Comparison of ENCODE assay signal across 14 mouse cellular contexts in genomic region chr5:147068876-147069275, GRCm38 (mm10). TPM values are rescaled to one million over a fixed set of nuclear protein-coding genes. Genes with fewer than 3 reads are reported as not detected.
A peak's percentile ranks its signal among the peaks of the same experiment; 100 is the strongest.
DNase-seq lines count a peak whose midpoint lies in the region; ATAC-seq lines count a peak whose summit lies in the region.
"Had no signal": no experiment of that assay in that cellular context is flagged by ENCODE, and none has a peak within 500 bp of the region (broad histone marks: within the 10 kb centered on the region; RNA-seq: fewer than 3 reads in every experiment).

No protein-coding gene starts in this region.

- H3K27me3 ChIP-seq in forebrain, embryonic 15.5 days = no peaks in the 10 kb centered on the region
- no peaks in the 10 kb centered on the region for H3K27me3 ChIP-seq in forebrain, embryonic 11.5 days (ENCODE audit: control insufficient read depth, insufficient read depth, low read length)
- no peaks in the 10 kb centered on the region for H3K27me3 ChIP-seq in lung, embryonic 16.5 days (ENCODE audit: control insufficient read depth, insufficient read depth, low read depth, low read length)
- H3K27me3 ChIP-seq: embryonic facial prominence, embryonic 12.5 days; heart, embryonic 13.5 days had no signal

- peaks cover 12% of the 10 kb centered on the region; the same call in 1 of the 2 replicates for H3K4me1 ChIP-seq in forebrain, embryonic 15.5 days
- H3K4me1 ChIP-seq in forebrain, embryonic 11.5 days (replicated peaks; ENCODE audit: control insufficient read depth, insufficient read depth, low read length) = no peaks in the 10 kb centered on the region
- H3K4me1 ChIP-seq in lung, embryonic 16.5 days (replicated peaks; ENCODE audit: control insufficient read depth, insufficient read depth, low read length) = peaks cover 28% of the 10 kb centered on the region

- H3K4me2 ChIP-seq in forebrain, embryonic 15.5 days (replicated peaks) = no peak overlapping the region
- H3K4me2 ChIP-seq in forebrain, embryonic 11.5 days (ENCODE audit: low read depth, low read length, severe bottlenecking) = no peak overlapping the region
- no peak overlapping the region for H3K4me2 ChIP-seq in lung, embryonic 16.5 days (ENCODE audit: low read depth, low read length)
- H3K4me2 ChIP-seq: embryonic facial prominence, embryonic 12.5 days; heart, embryonic 13.5 days had no signal

- no peak for DNase-seq in forebrain, embryonic 11.5 days (ENCODE audit: low spot score)
- no peak for DNase-seq in lung, postnatal 36 days
- peak; percentile 80 to 85 for DNase-seq in cerebellum, postnatal 25 days
- DNase-seq in layer of hippocampus, postnatal 36 days = peak; percentile 75 to 79
- DNase-seq in urinary bladder, postnatal 14 days (ENCODE audit: low spot score) = no peak
- no peak for DNase-seq in thymus, postnatal 4 days

- no peaks in the 10 kb centered on the region for H3K36me3 ChIP-seq in forebrain, embryonic 15.5 days
- H3K36me3 ChIP-seq in forebrain, embryonic 11.5 days (ENCODE audit: control insufficient read depth, insufficient read depth, low read length) = no peaks in the 10 kb centered on the region; the same call in 1 of the 2 replicates
- H3K36me3 ChIP-seq in lung, embryonic 16.5 days (ENCODE audit: control insufficient read depth, insufficient read depth, low read length) = no peaks in the 10 kb centered on the region
- H3K36me3 ChIP-seq: embryonic facial prominence, embryonic 12.5 days; heart, embryonic 13.5 days; midbrain, embryonic 10.5 days had no signal

- no peak overlapping the region for H3K9ac ChIP-seq in forebrain, embryonic 15.5 days (replicated peaks)
- no peak overlapping the region for H3K9ac ChIP-seq in forebrain, embryonic 11.5 days (ENCODE audit: low read length)
- H3K9ac ChIP-seq in lung, embryonic 16.5 days (ENCODE audit: low read length) = no peak overlapping the region
- H3K9ac ChIP-seq: embryonic facial prominence, embryonic 12.5 days; heart, embryonic 13.5 days had no signal

- 59% methylated on average over 5 of the region's 5 CpGs for WGBS in forebrain, embryonic 15.5 days
- 91% methylated on average over 5 of the region's 5 CpGs for WGBS in forebrain, embryonic 11.5 days
- WGBS in lung, embryonic 16.5 days = 50% methylated on average over 5 of the region's 5 CpGs

- no peaks in the 10 kb centered on the region for H3K9me3 ChIP-seq in forebrain, embryonic 15.5 days
- H3K9me3 ChIP-seq in forebrain, embryonic 11.5 days (ENCODE audit: control insufficient read depth, low read length) = no peaks in the 10 kb centered on the region
- no peaks in the 10 kb centered on the region for H3K9me3 ChIP-seq in lung, embryonic 16.5 days (ENCODE audit: control insufficient read depth, low read length)
- H3K9me3 ChIP-seq: embryonic facial prominence, embryonic 12.5 days; G1E; heart, embryonic 13.5 days; midbrain, embryonic 10.5 days had no signal

- H3K4me3 ChIP-seq in forebrain, embryonic 15.5 days = no peak overlapping the region
- no peak overlapping the region for H3K4me3 ChIP-seq in forebrain, embryonic 11.5 days (ENCODE audit: low read depth, low read length)
- H3K4me3 ChIP-seq in lung, embryonic 16.5 days (ENCODE audit: low read length) = no peak overlapping the region
- H3K4me3 ChIP-seq: embryonic facial prominence, embryonic 12.5 days; heart, embryonic 13.5 days; midbrain, embryonic 10.5 days had no signal

- peak overlapping the region; percentile 43; the same call in 1 of the 2 replicates for H3K27ac ChIP-seq in forebrain, embryonic 15.5 days (replicated peaks)
- H3K27ac ChIP-seq in forebrain, embryonic 11.5 days (ENCODE audit: low read depth, low read length) = no peak overlapping the region
- H3K27ac ChIP-seq in lung, embryonic 16.5 days (ENCODE audit: low read length) = no peak overlapping the region
- H3K27ac ChIP-seq: embryonic facial prominence, embryonic 12.5 days; hindbrain, postnatal 0 days; midbrain, embryonic 10.5 days had no signal

- peak; percentile 89 for ATAC-seq in forebrain, embryonic 15.5 days (replicated peaks)
- ATAC-seq in forebrain, embryonic 11.5 days (replicated peaks; ENCODE audit: low FRiP score) = no peak
- ATAC-seq in lung, embryonic 16.5 days (ENCODE audit: low read depth) = peak; percentile 53
- ATAC-seq: activated CD4-positive, CD25-positive, alpha-beta regulatory T cell, adult 4 months; hindbrain, postnatal 0 days had no signal

RNA-seq across cellular contexts. Expression of gene Lnx2, which starts 7.5 kb away (rescaled TPM):
- 9.9 and 10.8 TPM in 2 replicates for polyA plus RNA-seq in forebrain, embryonic 15.5 days (2015; fragmentation: Nextera tagmentation; extraction: Ambion mirVana)
- polyA plus RNA-seq in forebrain, embryonic 11.5 days (2014; fragmentation: Nextera tagmentation; extraction: Ambion mirVana) = 9.7 and 9.9 TPM in 2 replicates
- 19.7 and 19.8 TPM in 2 replicates for polyA plus RNA-seq in lung, embryonic 16.5 days (2015; fragmentation: Nextera tagmentation; extraction: Ambion mirVana)
- total RNA-seq in layer of hippocampus, postnatal 36 days (2021) = 1 to 10 TPM; 5.6 to 6.2 TPM

RNA-seq across cellular contexts. Expression of gene Polr1d, which starts 8.0 kb away (rescaled TPM):
- polyA plus RNA-seq in forebrain, embryonic 15.5 days (2015; fragmentation: Nextera tagmentation; extraction: Ambion mirVana) = 114 TPM in 2 replicates
- 110 and 115 TPM in 2 replicates for polyA plus RNA-seq in forebrain, embryonic 11.5 days (2014; fragmentation: Nextera tagmentation; extraction: Ambion mirVana)
- 118 and 120 TPM in 2 replicates for polyA plus RNA-seq in lung, embryonic 16.5 days (2015; fragmentation: Nextera tagmentation; extraction: Ambion mirVana)
- 10 to 100 TPM; 64.7 to 68.5 TPM for total RNA-seq in layer of hippocampus, postnatal 36 days (2021)

Comparison
In these comparisons a context has a peak if more than half of its experiments do, and no peak if none do; other contexts are left out.
1. DNase-seq: peak in cerebellum, postnatal 25 days (2 of 2) and layer of hippocampus, postnatal 36 days (2 of 2); none in forebrain, embryonic 11.5 days (single experiment), lung, postnatal 36 days (single experiment), urinary bladder, postnatal 14 days (single experiment) and thymus, postnatal 4 days (single experiment).